Mouse (Mus musculus): ENCODE measurements around the gene Olfr397. TPM values are rescaled to one million over a fixed set of nuclear protein-coding genes. Genes with fewer than 3 reads are reported as not detected.

The Olfr397 gene
- polyA plus RNA-seq (2014; fragmentation: Nextera tagmentation; extraction: Ambion mirVana), result not detected in 2 replicates

- H3K4me1 ChIP-seq (replicated peaks; ENCODE audit: control insufficient read depth, insufficient read depth, low read length), result no peaks in the 10 kb centered on the region
- DNase-seq (ENCODE audit: low spot score), result no peak
- H3K27ac ChIP-seq (ENCODE audit: low read depth, low read length), result no peak within 1 kb of the TSS
- no peaks in the 10 kb centered on the region; the same call in 1 of the 2 replicates for H3K9me3 ChIP-seq (ENCODE audit: control insufficient read depth, low read length)
- no peak within 1 kb of the TSS for H3K9ac ChIP-seq (ENCODE audit: low read depth, low read length)
- H3K36me3 ChIP-seq (ENCODE audit: control insufficient read depth, insufficient read depth, low read length), result no peaks in the 10 kb centered on the region
- no peaks in the 10 kb centered on the region for H3K27me3 ChIP-seq (ENCODE audit: control insufficient read depth, insufficient read depth, low read length)
- WGBS, result 92% methylated on average over 1 of the region's 1 CpGs
- no peak within 1 kb of the TSS for H3K4me2 ChIP-seq (replicated peaks; ENCODE audit: low read depth, low read length)
- no peak for ATAC-seq (ENCODE audit: low FRiP score)
- H3K4me3 ChIP-seq (ENCODE audit: low read depth, low read length), result no peak within 1 kb of the TSS
Observed at GRCm38 (mm10) chr11:73960517-73960916, at the start of gene Olfr397. Olfr397 (plus strand) TSS chr11:73960817.

GRCm38 (mm10) chr11:73936377-73936776 lies 24.2 kb upstream of the Olfr397 start, which contains the start of gene Olfr23:
Olfr23 (plus strand) TSS chr11:73936677.
- no peak within 1 kb of the TSS for H3K27ac ChIP-seq (ENCODE audit: low read depth, low read length)
- no peaks in the 10 kb centered on the region for H3K27me3 ChIP-seq (ENCODE audit: control insufficient read depth, insufficient read depth, low read length)
- no peaks in the 10 kb centered on the region for H3K9me3 ChIP-seq (ENCODE audit: control insufficient read depth, low read length)
- no peak within 1 kb of the TSS for H3K4me3 ChIP-seq (ENCODE audit: low read depth, low read length)
- H3K9ac ChIP-seq (ENCODE audit: low read depth, low read length), result no peak within 1 kb of the TSS
- H3K4me1 ChIP-seq (replicated peaks; ENCODE audit: control insufficient read depth, insufficient read depth, low read length), result no peaks in the 10 kb centered on the region
- no peaks in the 10 kb centered on the region for H3K36me3 ChIP-seq (ENCODE audit: control insufficient read depth, insufficient read depth, low read length)
- no peak within 1 kb of the TSS for H3K4me2 ChIP-seq (replicated peaks; ENCODE audit: low read depth, low read length)
- ATAC-seq (ENCODE audit: low FRiP score), result no peak
- DNase-seq (ENCODE audit: low spot score), result no peak

- DNase-seq (ENCODE audit: low spot score), result no peak
- no peak within 1 kb of the TSS for H3K27ac ChIP-seq (ENCODE audit: low read depth, low read length)
- no peaks in the 10 kb centered on the region for H3K36me3 ChIP-seq (ENCODE audit: control insufficient read depth, insufficient read depth, low read length)
- peaks cover 4% of the 10 kb centered on the region; the same call in 1 of the 2 replicates for H3K9me3 ChIP-seq (ENCODE audit: control insufficient read depth, low read length)
- no peak for ATAC-seq (ENCODE audit: low FRiP score)
- H3K27me3 ChIP-seq (ENCODE audit: control insufficient read depth, insufficient read depth, low read length), result no peaks in the 10 kb centered on the region
- no peaks in the 10 kb centered on the region for H3K4me1 ChIP-seq (replicated peaks; ENCODE audit: control insufficient read depth, insufficient read depth, low read length)
- H3K9ac ChIP-seq (ENCODE audit: low read depth, low read length), result no peak within 1 kb of the TSS
- no peak within 1 kb of the TSS for H3K4me2 ChIP-seq (replicated peaks; ENCODE audit: low read depth, low read length)
- H3K4me3 ChIP-seq (ENCODE audit: low read depth, low read length), result no peak within 1 kb of the TSS
Observed at GRCm38 (mm10) chr11:73990307-73990706, 29.7 kb downstream of the Olfr397 start, which contains the start of gene Olfr398. Olfr398 (minus strand) TSS chr11:73990407.

- Histone ChIP-seq H3K9me3 (ENCODE audit: control insufficient read depth, low read length) (no peaks in the 10 kb centered on the region; the same call in 1 of the 2 replicates), H3K27me3 (ENCODE audit: control insufficient read depth, insufficient read depth, low read length) (no peaks in the 10 kb centered on the region), H3K4me3 (ENCODE audit: low read depth, low read length) (no peak overlapping the region), H3K27ac (ENCODE audit: low read depth, low read length) (no peak overlapping the region), H3K36me3 (ENCODE audit: control insufficient read depth, insufficient read depth, low read length) (no peaks in the 10 kb centered on the region), H3K9ac (ENCODE audit: low read depth, low read length) (no peak overlapping the region), H3K4me1 (replicated peaks; ENCODE audit: control insufficient read depth, insufficient read depth, low read length) (no peaks in the 10 kb centered on the region), H3K4me2 (replicated peaks; ENCODE audit: low read depth, low read length) (no peak overlapping the region)
- no peak for ATAC-seq (ENCODE audit: low FRiP score)
- no peak for DNase-seq (ENCODE audit: low spot score)
Observed at GRCm38 (mm10) chr11:73993115-73993514, 32.5 kb downstream of the Olfr397 start.

Other genes starting within 250 kb of the Olfr397 start
- gene Olfr389, start 180.1 kb upstream of the Olfr397 start, polyA plus RNA-seq (2014; fragmentation: Nextera tagmentation; extraction: Ambion mirVana), result not detected in 2 replicates
- gene Olfr390, start 177.9 kb upstream of the Olfr397 start, polyA plus RNA-seq (2014; fragmentation: Nextera tagmentation; extraction: Ambion mirVana), result not detected in 2 replicates
- not detected in 2 replicates for gene Olfr391-ps, start 157.8 kb upstream of the Olfr397 start, polyA plus RNA-seq (2014; fragmentation: Nextera tagmentation; extraction: Ambion mirVana)
- gene Olfr392, start 143.8 kb upstream of the Olfr397 start, polyA plus RNA-seq (2014; fragmentation: Nextera tagmentation; extraction: Ambion mirVana), result not detected in 2 replicates
- not detected in 2 replicates for gene Olfr393, start 109.4 kb upstream of the Olfr397 start, polyA plus RNA-seq (2014; fragmentation: Nextera tagmentation; extraction: Ambion mirVana)
- not detected in 2 replicates for gene Olfr394, start 70.0 kb upstream of the Olfr397 start, polyA plus RNA-seq (2014; fragmentation: Nextera tagmentation; extraction: Ambion mirVana)
- not detected in 2 replicates for gene Olfr395, start 51.5 kb upstream of the Olfr397 start, polyA plus RNA-seq (2014; fragmentation: Nextera tagmentation; extraction: Ambion mirVana)
- gene Olfr23, start 24.1 kb upstream of the Olfr397 start, polyA plus RNA-seq (2014; fragmentation: Nextera tagmentation; extraction: Ambion mirVana), result not detected in 2 replicates
- not detected in 2 replicates for gene Olfr398, start 29.6 kb downstream of the Olfr397 start, polyA plus RNA-seq (2014; fragmentation: Nextera tagmentation; extraction: Ambion mirVana)
- not detected in 2 replicates for gene Olfr139, start 95.7 kb downstream of the Olfr397 start, polyA plus RNA-seq (2014; fragmentation: Nextera tagmentation; extraction: Ambion mirVana)
- gene Olfr399, start 95.8 kb downstream of the Olfr397 start, polyA plus RNA-seq (2014; fragmentation: Nextera tagmentation; extraction: Ambion mirVana), result not detected in 2 replicates
- not detected in 2 replicates for gene Zfp616, start 109.1 kb downstream of the Olfr397 start, polyA plus RNA-seq (2014; fragmentation: Nextera tagmentation; extraction: Ambion mirVana)
- gene Olfr401, start 152.9 kb downstream of the Olfr397 start, polyA plus RNA-seq (2014; fragmentation: Nextera tagmentation; extraction: Ambion mirVana), result not detected in 2 replicates
- gene Olfr402, start 192.7 kb downstream of the Olfr397 start, polyA plus RNA-seq (2014; fragmentation: Nextera tagmentation; extraction: Ambion mirVana), result not detected in 2 replicates
- not detected in 2 replicates for gene Olfr403, start 225.4 kb downstream of the Olfr397 start, polyA plus RNA-seq (2014; fragmentation: Nextera tagmentation; extraction: Ambion mirVana)